Mouse (Mus musculus) kidney, adult 2 months (tissue): ENCODE measurements around the gene Serpina3b. TPM values are rescaled to one million over a fixed set of nuclear protein-coding genes. Genes with fewer than 3 reads are reported as not detected.
"Not testable (repeated sequence)": the region's sequence is repeated elsewhere in the genome, so short reads cannot be mapped to it uniquely, and the experiment has no call there.

Experiments used
- DNase-seq: peaks from one replicate; pipeline ENCODE4 v3.0.0; 2021
- H3K27ac ChIP-seq: fragments of 200-500 bp; 2 replicates; pipeline ENCODE4 v1.5.1; 2012; ENCODE audit warnings: low read depth, low read length, control low read depth, inconsistent platforms; ENCODE audit not compliant: insufficient read depth
- H3K27me3 ChIP-seq: fragments of 200-500 bp; replicated peaks from 2 replicates; pipeline ENCODE4 v1.6.1; 2012; ENCODE audit warnings: mild to moderate bottlenecking, moderate library complexity, low read length, inconsistent platforms; ENCODE audit not compliant: control insufficient read depth, insufficient read depth
- H3K36me3 ChIP-seq: fragments of 200-500 bp; 2 replicates; pipeline ENCODE4 v1.6.1; 2012; ENCODE audit warnings: mild to moderate bottlenecking, moderate library complexity, low read length, inconsistent platforms; ENCODE audit not compliant: control insufficient read depth, insufficient read depth
- H3K4me1 ChIP-seq: fragments of 200-500 bp; 2 replicates; pipeline ENCODE4 v1.6.1; 2011; ENCODE audit warnings: low read length; ENCODE audit not compliant: control insufficient read depth, insufficient read depth
- H3K4me3 ChIP-seq: fragments of 200-500 bp; 2 replicates; pipeline ENCODE4 v1.5.1; 2011; ENCODE audit warnings: mild to moderate bottlenecking, low read depth, low read length, control low read depth; ENCODE audit not compliant: insufficient read depth
- CTCF ChIP-seq: fragments of 200-500 bp; conservative IDR thresholded peaks from 2 replicates; pipeline ENCODE4 v1.5.1; 2011; ENCODE audit warnings: low read depth, mild to moderate bottlenecking, control low read depth, low read length, moderate library complexity, mixed read lengths; ENCODE audit not compliant: insufficient read depth, insufficient read length
- POLR2A ChIP-seq: fragments of 200-500 bp; IDR thresholded peaks from one replicate; pipeline ENCODE4 v1.6.1; 2011; ENCODE audit warnings: low read depth, low read length, control low read depth
- WGBS: fragments of 180-500 bp; shearing (Covaris S2); methylation state at CpG from one replicate; pipeline ENCODE4 v1.1.7; 2018; 5-methylcytosine and 5-hydroxymethylcytosine counted together
- polyA plus RNA-seq: library from polyadenylated mRNA; depleted of rRNA; stranded (reverse); fragments of >200 nt; gene quantifications from 2 replicates; pipeline ENCODE4 v1.2.3, GENCODE M21; 2012; rRNA removed

Serpina3b gene
- polyA plus RNA-seq: not detected in 2 replicates

- TF ChIP-seq POLR2A: no peak
- no peak for TF ChIP-seq CTCF
- 71% methylated on average over 5 of the region's 5 CpGs for WGBS
- H3K27me3 ChIP-seq: no peaks in the 10 kb centered on the region
- no peak within 1 kb of the TSS for H3K27ac ChIP-seq
- DNase-seq: no peak
- H3K36me3 ChIP-seq: no peaks in the 10 kb centered on the region
- no peak within 1 kb of the TSS for H3K4me3 ChIP-seq
- H3K4me1 ChIP-seq: no peaks in the 10 kb centered on the region
Measured at GRCm38 (mm10) chr12:104127696-104128095, at the start of gene Serpina3b. Gene Serpina3b (plus strand): TSS chr12:104127996.

- Histone ChIP-seq H3K27me3 (no peaks in the 10 kb centered on the region), H3K36me3 (no peaks in the 10 kb centered on the region), H3K4me3 (no peak overlapping the region), H3K4me1 (no peaks in the 10 kb centered on the region), H3K27ac (no peak overlapping the region)
- 76% methylated on average over 2 of the region's 2 CpGs for WGBS
- DNase-seq: no peak
- TF ChIP-seq CTCF (no peak), POLR2A (no peak)
Measured at GRCm38 (mm10) chr12:104090119-104090518, 37.7 kb upstream of the Serpina3b start.

GRCm38 (mm10) chr12:104091303-104091702 lies 36.5 kb upstream of the Serpina3b start:
- Histone ChIP-seq H3K27ac (no peak overlapping the region), H3K4me1 (no peaks in the 10 kb centered on the region), H3K36me3 (no peaks in the 10 kb centered on the region), H3K4me3 (no peak overlapping the region), H3K27me3 (no peaks in the 10 kb centered on the region)
- 88% methylated on average over 1 of the region's 1 CpGs for WGBS
- DNase-seq: no peak
- TF ChIP-seq CTCF (no peak), POLR2A (no peak)

GRCm38 (mm10) chr12:104100768-104101167 lies 27.0 kb upstream of the Serpina3b start, which contains the start of gene Serpina5:
Gene Serpina5 (plus strand): TSS chr12:104101113.
- H3K36me3 ChIP-seq: no peaks in the 10 kb centered on the region
- DNase-seq: no peak
- WGBS: 89% methylated on average over 6 of the region's 6 CpGs
- no peak within 1 kb of the TSS for H3K27ac ChIP-seq
- H3K4me1 ChIP-seq: no peaks in the 10 kb centered on the region
- TF ChIP-seq POLR2A (no peak), CTCF (no peak)
- H3K27me3 ChIP-seq: no peaks in the 10 kb centered on the region
- H3K4me3 ChIP-seq: no peak within 1 kb of the TSS

- Histone ChIP-seq H3K4me3 (no peak overlapping the region), H3K36me3 (no peaks in the 10 kb centered on the region), H3K27ac (no peak overlapping the region), H3K27me3 (no peaks in the 10 kb centered on the region), H3K4me1 (no peaks in the 10 kb centered on the region)
- peak; percentile 25 for DNase-seq
- TF ChIP-seq CTCF (no peak), POLR2A (no peak)
Measured at GRCm38 (mm10) chr12:104105847-104106246, 21.9 kb upstream of the Serpina3b start.

GRCm38 (mm10) chr12:104106919-104107318 lies 20.9 kb upstream of the Serpina3b start:
- Histone ChIP-seq H3K36me3 (no peaks in the 10 kb centered on the region), H3K4me1 (no peaks in the 10 kb centered on the region), H3K27me3 (no peaks in the 10 kb centered on the region), H3K27ac (no peak overlapping the region), H3K4me3 (no peak overlapping the region)
- no peak for DNase-seq
- TF ChIP-seq CTCF: no peak
- no peak for TF ChIP-seq POLR2A

- 56% methylated on average over 2 of the region's 2 CpGs for WGBS
- no peak for TF ChIP-seq POLR2A
- no peak for TF ChIP-seq CTCF
- H3K27me3 ChIP-seq: no peaks in the 10 kb centered on the region
- H3K4me1 ChIP-seq: no peaks in the 10 kb centered on the region
- peak; percentile 80 for DNase-seq
- H3K4me3 ChIP-seq: no peak overlapping the region
- H3K36me3 ChIP-seq: no peaks in the 10 kb centered on the region
- no peak overlapping the region for H3K27ac ChIP-seq
Measured at GRCm38 (mm10) chr12:104108507-104108906, 19.3 kb upstream of the Serpina3b start.

GRCm38 (mm10) chr12:104112333-104112732 lies 15.5 kb upstream of the Serpina3b start, which contains the start of gene Serpina3a:
Gene Serpina3a (plus strand): TSS chr12:104112724.
- H3K4me1 ChIP-seq, DNase-seq, H3K4me3 ChIP-seq, H3K27ac ChIP-seq, H3K27me3 ChIP-seq, H3K36me3 ChIP-seq: not testable (repeated sequence)
- WGBS: 85% methylated on average over 11 of the region's 11 CpGs
